8 mouse cellular contexts compared by ENCODE assay signal in the genomic region with DNA sequence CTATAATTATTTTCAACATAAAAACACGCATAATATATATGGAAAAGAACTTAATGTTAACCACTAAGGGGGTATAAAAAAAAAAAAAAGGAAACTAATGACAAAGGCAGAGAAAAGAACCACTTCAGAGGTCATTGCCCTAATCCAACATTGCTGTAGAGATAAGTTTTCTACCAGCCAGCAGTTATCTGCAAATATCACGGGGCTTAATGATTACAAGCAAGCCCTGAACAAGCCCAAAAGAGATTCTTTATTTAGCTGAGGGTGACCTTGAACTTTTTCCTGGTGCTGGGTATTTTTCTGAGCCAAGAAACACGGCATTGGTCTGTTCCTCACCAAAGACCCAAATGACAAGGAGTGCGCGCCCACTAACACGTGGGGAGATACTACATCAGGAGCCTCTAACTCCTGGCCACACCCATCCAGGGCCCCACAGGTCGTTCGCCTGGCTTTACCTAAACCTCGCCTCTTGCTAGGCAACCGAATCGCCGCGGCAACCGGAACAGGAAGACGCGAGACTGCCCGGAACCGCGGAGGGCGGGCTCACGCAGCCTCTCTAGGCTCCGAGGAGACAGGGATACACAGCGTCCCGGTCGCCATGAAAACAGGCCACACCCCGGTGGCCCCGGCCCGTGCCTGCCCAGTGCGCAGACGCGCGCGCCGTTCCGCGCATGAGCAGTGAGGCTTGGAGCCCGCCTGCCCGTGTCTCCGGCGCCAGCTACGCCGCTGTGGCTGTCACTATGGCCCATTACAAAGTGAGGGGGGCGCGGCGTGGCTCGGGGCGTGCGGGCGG. TPM values are rescaled to one million over a fixed set of nuclear protein-coding genes. Genes with fewer than 3 reads are reported as not detected.
DNase-seq lines count a peak whose midpoint lies in the region; ATAC-seq and TF ChIP-seq lines count a peak whose summit lies in the region.

A gene (plus strand): TSS at position 500 of the 793 bp plus-strand sequence.

- no peaks in the 10 kb centered on the region for H3K27me3 ChIP-seq in forebrain, embryonic 15.5 days

- H3K9me3 ChIP-seq in ES-E14 (ENCODE audit: control insufficient read depth, insufficient read depth, low read depth, low read length), result no peaks in the 10 kb centered on the region
- no peaks in the 10 kb centered on the region for H3K9me3 ChIP-seq in forebrain, embryonic 15.5 days

- H3K9ac ChIP-seq in ES-E14 (ENCODE audit: insufficient read depth, low read depth, low read length, poor library complexity, severe bottlenecking), result peak within 1 kb of the TSS; percentile 75
- H3K9ac ChIP-seq in forebrain, embryonic 15.5 days (replicated peaks), result peak within 1 kb of the TSS; percentile 77

- in situ Hi-C loops in ES-E14 (cut with MboI; ENCODE audit: low sequenced_read_pairs in 2 of 2, unreplicated experiment in 2 of 2), result no loop called here

- peak within 1 kb of the TSS; percentile 65 to 81 for H3K4me3 ChIP-seq in ES-E14 (ENCODE audit: insufficient read depth in 1 of 2, low read depth in 1 of 2, low read length in 2 of 2, poor library complexity in 1 of 2, severe bottlenecking in 1 of 2)
- H3K4me3 ChIP-seq in forebrain, embryonic 15.5 days, result peak within 1 kb of the TSS; percentile 83
- peak within 1 kb of the TSS; percentile 94 for H3K4me3 ChIP-seq in lung, adult 2 months (replicated peaks; ENCODE audit: extremely low read depth, low read depth, low read length)

- DNase-seq in ES-E14 (ENCODE audit: low read depth, low spot score), result peak; percentile 96
- DNase-seq in cerebellum, adult 11-12 months, result peak; percentile 98
- peak; percentile 99 for DNase-seq in heart, postnatal 25 days (ENCODE audit: low spot score)
- DNase-seq in layer of hippocampus, adult 18-20 months (ENCODE audit: low spot score in 2 of 2), result peak; percentile 98 to 99
- DNase-seq in lung, adult 2 months, result peak; percentile 99
- DNase-seq in thymus, adult 18-20 months, result peak; percentile 98 to 99

- H3K4me2 ChIP-seq in forebrain, embryonic 15.5 days (replicated peaks), result peak within 1 kb of the TSS; percentile 91

- intact Hi-C loops in heart, postnatal 25 days (cut with DNase I), result no loop called here

- peaks cover 3 to 6% of the 10 kb centered on the region in 2 experiments; a peak in 2 of 4 replicates for H3K4me1 ChIP-seq in ES-E14 (ENCODE audit: control insufficient read depth in 2 of 2, insufficient read depth in 2 of 2, low read length in 2 of 2, poor library complexity in 1 of 2)
- peaks cover 18% of the 10 kb centered on the region for H3K4me1 ChIP-seq in forebrain, embryonic 15.5 days
- no peaks in the 10 kb centered on the region for H3K4me1 ChIP-seq in lung, adult 2 months (ENCODE audit: control insufficient read depth, insufficient read depth, low read length)

- TF ChIP-seq POLR2A in lung, adult 2 months (IDR thresholded peaks at IDR 0.05; ENCODE audit: borderline replicate concordance, extremely low read depth, low read depth, low read length), result peak; percentile 53; the same call in 1 of the 2 replicates

- peak; percentile 100 for ATAC-seq in forebrain, embryonic 15.5 days (replicated peaks)
- peak; percentile 99 for ATAC-seq in neutrophil, adult 5-6 weeks (ENCODE audit: extremely low read depth, insufficient number of reproducible peaks, low FRiP score, poor library complexity, severe bottlenecking)

- WGBS in forebrain, embryonic 15.5 days, result under 1% methylated on average over 49 of the region's 49 CpGs
- 1% methylated on average over 49 of the region's 49 CpGs for WGBS in lung, adult 2 months

- H3K36me3 ChIP-seq in ES-E14 (ENCODE audit: control insufficient read depth, insufficient read depth, low read length, poor library complexity, severe bottlenecking), result no peaks in the 10 kb centered on the region
- H3K36me3 ChIP-seq in forebrain, embryonic 15.5 days, result peaks cover 4% of the 10 kb centered on the region; the same call in 1 of the 2 replicates

- TF ChIP-seq CTCF in lung, adult 2 months (IDR thresholded peaks at IDR 0.05; ENCODE audit: insufficient read depth, low read length), result no peak

- H3K27ac ChIP-seq in ES-E14 (ENCODE audit: insufficient read depth, low read depth, low read length, poor library complexity, severe bottlenecking), result peak within 1 kb of the TSS; percentile 35; the same call in 1 of the 2 replicates
- peak within 1 kb of the TSS; percentile 67 for H3K27ac ChIP-seq in forebrain, embryonic 15.5 days (replicated peaks)

TF ChIP-seq in ES-E14, 5 proteins besides CTCF, POLR2A, EP300 and RAD21:
- TF ChIP-seq ZNF384 (IDR thresholded peaks at IDR 0.05; ENCODE audit: low read depth, low read length) (no peak), HCFC1 (IDR thresholded peaks at IDR 0.05; ENCODE audit: borderline replicate concordance, insufficient read depth, low read length) (peak; percentile 72; the same call in 1 of the 2 replicates)

RNA-seq across cellular contexts. Expression of the gene that starts here (rescaled TPM):
- 40.9 and 49.5 TPM in 2 replicates for total RNA-seq in ES-E14 (2012; rRNA removed)
- 32.7 and 37.5 TPM in 2 replicates for polyA plus RNA-seq in forebrain, embryonic 15.5 days (2015; fragmentation: Nextera tagmentation; extraction: Ambion mirVana)
- 10 to 100 TPM; 20.9 to 25.0 TPM for total RNA-seq in heart, postnatal 25 days (2021)
- 10 to 100 TPM in 1 of 2 experiments, 1 to 10 TPM in 1; 8.9 to 10.9 TPM for total RNA-seq in layer of hippocampus, adult 18-20 months (2021)
- polyA plus RNA-seq in lung, adult 2 months (2012; rRNA removed), result 10.7 and 15.7 TPM in 2 replicates
- total RNA-seq in neutrophil, adult 5-6 weeks (2017), result 17.6 and 24.4 TPM in 2 replicates

Comparison
In these comparisons a context has a peak if more than half of its experiments do, and no peak if none do; other contexts are left out.
1. Peak in every context shown above with its lines: DNase-seq, ATAC-seq, H3K4me3 ChIP-seq and H3K27ac ChIP-seq.